Mouse (Mus musculus): Measurements from ENCODE around the gene Fam45a. TPM values are rescaled to one million over a fixed set of nuclear protein-coding genes. Genes with fewer than 3 reads are reported as not detected.
A peak's percentile ranks its signal among the peaks of the same experiment; 100 is the strongest.

The Fam45a gene
- polyA plus RNA-seq, 1 experiment = 4.7 TPM

DNA sequence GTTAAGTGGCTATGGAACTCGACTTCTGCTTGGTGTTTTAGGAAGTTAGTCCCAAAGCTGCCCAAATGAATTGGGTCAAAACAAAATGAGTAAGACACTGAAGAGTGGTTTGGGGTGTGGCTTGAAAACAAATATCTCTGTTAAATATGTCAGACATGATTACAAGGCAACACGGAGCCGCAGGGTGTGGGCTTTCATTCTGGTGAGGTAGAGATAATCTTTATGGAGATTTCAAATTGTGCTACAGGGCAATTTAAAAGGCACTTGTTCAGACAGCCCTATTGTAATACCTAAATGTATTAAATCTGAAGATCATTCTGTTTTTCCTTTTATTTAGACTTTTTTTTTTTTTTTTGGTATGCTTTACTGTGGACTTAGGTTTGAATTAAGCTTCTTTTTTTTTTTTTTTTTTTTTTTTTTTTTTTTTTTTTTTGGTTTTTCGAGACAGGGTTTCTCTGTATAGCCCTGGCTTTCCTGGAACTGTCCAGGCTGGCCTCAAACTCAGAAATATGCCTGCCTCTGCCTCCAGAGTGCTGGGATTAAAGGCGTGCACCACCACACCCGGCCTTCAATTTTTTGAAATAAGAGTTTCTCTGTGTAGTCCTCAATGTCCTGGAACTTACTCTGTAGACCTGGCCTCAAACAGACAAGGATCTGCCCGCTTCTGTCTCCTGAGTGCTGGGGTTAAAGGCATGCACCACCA is 11.4 kb upstream of the Fam45a start:
- Histone ChIP-seq H3K27ac (ENCODE audit: insufficient read depth, low read length) (no peak overlapping the region), H3K27me3 (ENCODE audit: control insufficient read depth, insufficient read depth, low read length) (no peaks in the 10 kb centered on the region), H3K4me1 (ENCODE audit: control insufficient read depth, insufficient read depth, insufficient read length) (no peaks in the 10 kb centered on the region), H3K36me3 (ENCODE audit: control insufficient read depth, insufficient read depth, low read length) (no peaks in the 10 kb centered on the region), H3K4me3 (ENCODE audit: extremely low read depth, insufficient read depth, insufficient read length) (no peak overlapping the region)
- DNase-seq (ENCODE audit: low read depth in 1 of 2, low spot score in 2 of 2) = no peak
- WGBS = 70% methylated on average over 7 of the region's 7 CpGs
- TF ChIP-seq CTCF (IDR thresholded peaks at IDR 0.05; ENCODE audit: extremely low read depth, insufficient read depth, insufficient read length, insufficient replicate concordance) = no peak
- no peak for TF ChIP-seq POLR2A (IDR thresholded peaks at IDR 0.05; ENCODE audit: low read depth, low read length)

- WGBS = 27% methylated on average over 2 of the region's 2 CpGs
- H3K36me3 ChIP-seq (ENCODE audit: control insufficient read depth, insufficient read depth, low read length) = no peaks in the 10 kb centered on the region
- H3K27me3 ChIP-seq (ENCODE audit: control insufficient read depth, insufficient read depth, low read length) = no peaks in the 10 kb centered on the region
- TF ChIP-seq POLR2A (IDR thresholded peaks at IDR 0.05; ENCODE audit: low read depth, low read length) = no peak
- no peak for TF ChIP-seq CTCF (IDR thresholded peaks at IDR 0.05; ENCODE audit: extremely low read depth, insufficient read depth, insufficient read length, insufficient replicate concordance)
- no peak for DNase-seq (ENCODE audit: low read depth in 1 of 2, low spot score in 2 of 2)
- no peak overlapping the region for H3K4me3 ChIP-seq (ENCODE audit: extremely low read depth, insufficient read depth, insufficient read length)
- H3K4me1 ChIP-seq (ENCODE audit: control insufficient read depth, insufficient read depth, insufficient read length) = no peaks in the 10 kb centered on the region
- no peak overlapping the region for H3K27ac ChIP-seq (ENCODE audit: insufficient read depth, low read length)
Observed at GRCm38 (mm10) chr19:60804903-60805302, 6.5 kb upstream of the Fam45a start.

- no peak overlapping the region for H3K4me3 ChIP-seq (ENCODE audit: extremely low read depth, insufficient read depth, insufficient read length)
- no peaks in the 10 kb centered on the region for H3K27me3 ChIP-seq (ENCODE audit: control insufficient read depth, insufficient read depth, low read length)
- peaks cover 4% of the 10 kb centered on the region; the same call in 1 of the 2 replicates for H3K4me1 ChIP-seq (ENCODE audit: control insufficient read depth, insufficient read depth, insufficient read length)
- no peak overlapping the region for H3K27ac ChIP-seq (ENCODE audit: insufficient read depth, low read length)
- no peak for DNase-seq (ENCODE audit: low read depth in 1 of 2, low spot score in 2 of 2)
- TF ChIP-seq CTCF (IDR thresholded peaks at IDR 0.05; ENCODE audit: extremely low read depth, insufficient read depth, insufficient read length, insufficient replicate concordance) (no peak), POLR2A (IDR thresholded peaks at IDR 0.05; ENCODE audit: low read depth, low read length) (no peak)
- 0 out of 2 replicates have a peak, but pooled peaks cover 2% of the 10 kb centered on the region for H3K36me3 ChIP-seq (ENCODE audit: control insufficient read depth, insufficient read depth, low read length)
- WGBS = 84% methylated on average over 2 of the region's 2 CpGs
Observed at GRCm38 (mm10) chr19:60809927-60810326, 1.5 kb upstream of the Fam45a start.

GRCm38 (mm10) chr19:60812036-60812389 is 628 bp downstream of the Fam45a start:
- H3K27ac ChIP-seq (ENCODE audit: insufficient read depth, low read length) = no peak overlapping the region; the same call in 1 of the 2 replicates
- 10% methylated on average over 10 of the region's 10 CpGs for WGBS

DNA sequence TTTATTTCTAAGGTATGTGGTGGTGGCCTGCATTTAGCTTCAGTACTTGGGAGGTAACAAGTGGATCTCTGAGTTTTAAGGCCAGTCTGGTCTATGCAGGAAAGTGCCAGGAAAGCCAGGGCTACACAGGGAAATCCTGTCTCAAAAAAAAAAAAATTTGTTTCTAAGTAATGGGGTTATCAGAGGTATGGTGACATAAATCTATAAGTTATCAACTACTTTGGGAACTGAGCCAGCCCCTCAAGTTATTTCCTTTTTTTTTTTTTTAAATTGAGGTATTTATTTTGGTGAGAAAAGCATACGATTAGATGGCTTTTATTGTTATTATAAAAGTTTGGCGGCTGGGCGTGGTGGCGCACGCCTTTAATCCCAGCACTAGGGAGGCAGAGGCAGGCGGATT is 1.7 kb downstream of the Fam45a start:
- H3K27me3 ChIP-seq (ENCODE audit: control insufficient read depth, insufficient read depth, low read length) = no peaks in the 10 kb centered on the region
- H3K36me3 ChIP-seq (ENCODE audit: control insufficient read depth, insufficient read depth, low read length) = peaks cover 12% of the 10 kb centered on the region
- TF ChIP-seq CTCF (IDR thresholded peaks at IDR 0.05; ENCODE audit: extremely low read depth, insufficient read depth, insufficient read length, insufficient replicate concordance) (no peak), POLR2A (IDR thresholded peaks at IDR 0.05; ENCODE audit: low read depth, low read length) (no peak)
- peaks cover 4% of the 10 kb centered on the region; the same call in 1 of the 2 replicates for H3K4me1 ChIP-seq (ENCODE audit: control insufficient read depth, insufficient read depth, insufficient read length)
- H3K27ac ChIP-seq (ENCODE audit: insufficient read depth, low read length) = no peak overlapping the region
- no peak for DNase-seq (ENCODE audit: low read depth in 1 of 2, low spot score in 2 of 2)
- WGBS = 95% methylated on average over 6 of the region's 6 CpGs
- H3K4me3 ChIP-seq (ENCODE audit: extremely low read depth, insufficient read depth, insufficient read length) = no peak overlapping the region

More at GRCm38 (mm10) chr19:60812036-60812389, 628 bp downstream of the Fam45a start:
- Histone ChIP-seq H3K4me3 (ENCODE audit: extremely low read depth, insufficient read depth, insufficient read length) (peak overlapping the region; percentile 96), H3K36me3 (ENCODE audit: control insufficient read depth, insufficient read depth, low read length) (peaks cover 11% of the 10 kb centered on the region), H3K27me3 (ENCODE audit: control insufficient read depth, insufficient read depth, low read length) (no peaks in the 10 kb centered on the region), H3K4me1 (ENCODE audit: control insufficient read depth, insufficient read depth, insufficient read length) (peaks cover 4% of the 10 kb centered on the region; the same call in 1 of the 2 replicates)
- TF ChIP-seq POLR2A (IDR thresholded peaks at IDR 0.05; ENCODE audit: low read depth, low read length) (no peak), CTCF (IDR thresholded peaks at IDR 0.05; ENCODE audit: extremely low read depth, insufficient read depth, insufficient read length, insufficient replicate concordance) (no peak)
- no peak for DNase-seq (ENCODE audit: low read depth in 1 of 2, low spot score in 2 of 2)

- Histone ChIP-seq H3K4me3 (ENCODE audit: extremely low read depth, insufficient read depth, insufficient read length) (no peak overlapping the region), H3K27me3 (ENCODE audit: control insufficient read depth, insufficient read depth, low read length) (no peaks in the 10 kb centered on the region), H3K36me3 (ENCODE audit: control insufficient read depth, insufficient read depth, low read length) (peaks cover 29% of the 10 kb centered on the region), H3K4me1 (ENCODE audit: control insufficient read depth, insufficient read depth, insufficient read length) (no peaks in the 10 kb centered on the region), H3K27ac (ENCODE audit: insufficient read depth, low read length) (no peak overlapping the region)
- 62% methylated on average over 6 of the region's 6 CpGs for WGBS
- no peak for TF ChIP-seq POLR2A (IDR thresholded peaks at IDR 0.05; ENCODE audit: low read depth, low read length)
- TF ChIP-seq CTCF (IDR thresholded peaks at IDR 0.05; ENCODE audit: extremely low read depth, insufficient read depth, insufficient read length, insufficient replicate concordance) = no peak
- no peak for DNase-seq (ENCODE audit: low read depth in 1 of 2, low spot score in 2 of 2)
Observed at GRCm38 (mm10) chr19:60818677-60819076, 7.3 kb downstream of the Fam45a start.

- Histone ChIP-seq H3K27ac (ENCODE audit: insufficient read depth, low read length) (no peak overlapping the region), H3K36me3 (ENCODE audit: control insufficient read depth, insufficient read depth, low read length) (peaks cover 27% of the 10 kb centered on the region), H3K4me3 (ENCODE audit: extremely low read depth, insufficient read depth, insufficient read length) (no peak overlapping the region), H3K27me3 (ENCODE audit: control insufficient read depth, insufficient read depth, low read length) (no peaks in the 10 kb centered on the region), H3K4me1 (ENCODE audit: control insufficient read depth, insufficient read depth, insufficient read length) (no peaks in the 10 kb centered on the region)
- WGBS = 76% methylated on average over 1 of the region's 1 CpGs
- TF ChIP-seq POLR2A (IDR thresholded peaks at IDR 0.05; ENCODE audit: low read depth, low read length) = no peak
- TF ChIP-seq CTCF (IDR thresholded peaks at IDR 0.05; ENCODE audit: extremely low read depth, insufficient read depth, insufficient read length, insufficient replicate concordance) = peak; percentile 86; the same call in 1 of the 2 replicates
- DNase-seq (ENCODE audit: low read depth in 1 of 2, low spot score in 2 of 2) = peak; percentile 52 to 71
Observed at GRCm38 (mm10) chr19:60837747-60838146, 26.4 kb downstream of the Fam45a start.

All from spleen, adult 2 months (tissue).